Mouse (Mus musculus) small intestine, adult 10 weeks (tissue): Measurements from ENCODE around the gene Ndufa3. TPM values are rescaled to one million over a fixed set of nuclear protein-coding genes. Genes with fewer than 3 reads are reported as not detected.

ENCODE experiments used
- polyA plus RNA-seq: library from polyadenylated mRNA; stranded (reverse); fragments of 350-450 nt; fragmentation: Illumina TruSeq; extraction: RNeasy Lipid Tissue Mini Kit (QIAGEN cat#74804); gene quantifications from one replicate; pipeline ENCODE4 v1.2.3, GENCODE M21; 2014; ENCODE audit warnings: low replicate concordance

The Ndufa3 gene
- 9.0 TPM for polyA plus RNA-seq

DNA sequence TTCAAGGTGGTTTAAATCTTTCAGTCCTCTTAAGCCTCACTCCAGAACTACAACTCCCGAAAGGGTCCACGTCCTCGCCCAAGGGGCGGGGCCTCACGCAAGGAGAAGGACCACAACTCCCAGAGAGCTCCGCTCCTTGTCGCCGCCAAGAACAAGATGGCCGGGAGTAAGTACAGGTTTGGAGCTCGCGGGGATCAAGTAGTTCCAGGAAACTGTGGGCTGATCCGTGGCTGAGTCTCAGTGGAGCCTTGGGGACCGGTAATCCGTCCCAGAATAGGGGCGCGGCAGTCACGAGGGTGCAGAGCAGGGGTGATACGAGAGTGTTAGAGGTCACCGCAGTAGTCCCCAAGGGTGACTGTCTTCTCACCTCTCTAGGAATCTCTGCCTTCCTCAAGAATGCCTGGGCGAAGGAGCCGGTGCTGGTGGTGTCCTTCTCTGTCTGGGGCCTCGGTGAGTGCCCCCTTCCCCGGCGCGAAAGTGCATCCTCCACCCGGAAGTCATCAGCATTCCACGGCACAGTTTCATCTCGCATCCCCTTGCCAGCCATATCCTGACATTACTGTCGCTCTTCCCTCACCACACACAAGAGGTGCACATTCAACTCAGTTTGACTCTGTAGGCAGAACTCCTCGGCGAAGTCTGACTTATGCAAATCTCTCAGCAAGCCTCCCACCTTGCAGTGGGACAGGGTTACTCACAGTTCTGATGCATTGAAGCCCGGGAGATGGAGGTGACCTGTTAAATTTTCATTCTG lies at the start of gene Ndufa3:
TSS of gene Ndufa3 (plus strand) at position 132 of the 754 bp plus-strand sequence.

GRCm38 (mm10) chr7:3616057-3616388 lies 1.1 kb upstream of the Ndufa3 start, which contains the start of gene Oscar:
TSS of gene Oscar (minus strand) at chr7:3616157.

GRCm38 (mm10) chr7:3629543-3630477 lies 12.6 kb downstream of the Ndufa3 start, which contains the start of the genes Tfpt and Prpf31:
TSS of gene Tfpt (minus strand) at chr7:3629929.
TSS of gene Prpf31 (plus strand) at chr7:3629985.

DNA sequence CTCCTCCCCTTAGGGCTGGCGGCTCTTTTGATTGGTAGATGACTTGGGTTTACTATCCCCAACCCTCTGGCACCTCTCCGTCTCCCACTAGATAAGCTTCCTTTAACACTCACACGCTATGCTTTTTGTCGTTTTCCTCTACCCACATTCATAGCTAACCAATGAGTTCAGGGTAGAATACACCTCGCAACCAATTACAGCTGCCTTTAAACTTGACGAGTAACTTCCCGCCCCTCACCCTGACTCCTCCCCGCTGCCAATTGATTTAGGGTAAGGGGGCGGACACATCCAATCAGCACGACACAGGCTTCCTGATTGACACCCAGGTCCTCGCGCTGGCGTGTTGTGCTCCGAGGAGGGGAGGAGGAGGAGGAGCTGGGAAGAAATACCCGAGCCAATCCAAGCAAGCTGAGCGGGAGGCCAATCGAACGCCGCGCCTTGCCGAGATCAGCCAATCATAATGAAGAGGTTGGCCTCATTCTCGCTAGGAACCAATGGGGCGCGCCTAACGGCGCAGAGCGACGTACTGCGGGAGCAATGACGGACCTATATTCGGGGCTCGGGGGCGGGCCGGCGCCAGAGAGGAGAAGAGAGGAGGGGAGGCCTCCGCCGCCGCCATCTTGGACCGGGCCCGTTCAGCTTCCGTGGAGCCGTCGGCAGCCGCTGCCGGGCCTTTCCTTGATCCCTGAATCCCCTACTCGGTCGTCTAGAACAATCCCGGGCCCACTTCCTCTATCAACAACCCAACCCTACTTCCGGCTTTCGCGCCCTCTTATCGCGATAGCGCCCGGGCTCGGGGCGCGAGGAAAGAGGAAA lies 27.7 kb downstream of the Ndufa3 start, which contains the start of gene Cnot3:
TSS of gene Cnot3 (plus strand) at position 597 of the 816 bp plus-strand sequence.

DNA sequence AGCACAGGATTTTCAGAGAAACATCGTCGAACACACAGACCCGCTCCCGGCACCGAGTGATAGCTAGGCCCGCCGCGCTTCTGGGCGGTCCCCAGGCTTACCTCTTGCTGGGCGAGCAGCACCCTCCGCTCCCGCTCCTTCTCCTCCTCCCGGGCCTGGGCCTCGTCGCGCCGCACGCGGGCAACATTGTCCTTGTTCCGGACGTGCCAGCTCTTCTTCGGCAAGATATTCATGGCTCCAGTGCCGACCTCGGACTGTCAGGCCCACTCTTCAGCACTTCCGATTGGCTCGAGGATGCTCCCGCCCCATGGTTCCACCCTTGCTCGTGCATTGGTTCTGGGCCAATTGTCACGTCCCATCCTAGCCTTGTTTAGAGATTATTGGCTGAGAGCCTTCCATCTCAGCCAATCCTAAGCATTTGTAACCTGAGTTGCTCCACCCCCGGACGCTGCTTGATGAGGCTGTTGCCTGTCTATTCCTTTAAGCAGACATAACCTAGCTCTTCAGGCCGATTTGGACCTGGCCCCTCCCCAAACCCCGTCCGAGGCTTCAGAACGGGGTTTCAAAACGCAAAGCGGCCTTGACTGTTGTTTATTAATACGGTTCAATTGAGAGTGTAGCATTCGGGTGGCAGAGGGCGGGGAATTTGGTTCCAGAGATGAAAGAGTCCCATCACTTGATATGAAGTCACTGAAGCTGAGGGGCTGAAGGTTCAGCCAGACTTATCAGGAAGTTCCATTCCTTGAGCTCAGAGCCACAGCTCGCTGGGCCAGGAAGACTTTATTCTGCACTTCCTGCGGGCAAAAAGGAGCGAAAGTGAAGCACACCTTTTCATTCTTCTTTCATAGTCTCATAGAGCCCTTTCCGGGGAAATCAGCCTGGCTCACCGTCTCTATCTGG lies 48.3 kb downstream of the Ndufa3 start, which contains the start of gene Leng1:
TSS of gene Leng1 (minus strand) at position 626 of the 900 bp plus-strand sequence.

Other genes with a start within 250 kb of the Ndufa3 start
- not detected for gene Cacng8, start 226.7 kb upstream of the Ndufa3 start, polyA plus RNA-seq
- not detected for gene Cacng6, start 193.2 kb upstream of the Ndufa3 start, polyA plus RNA-seq
- gene Tarm1, start 114.7 kb upstream of the Ndufa3 start, polyA plus RNA-seq = not detected
- not detected for gene Oscar, start 1.2 kb upstream of the Ndufa3 start, polyA plus RNA-seq
- not detected for gene Tfpt, start 12.6 kb downstream of the Ndufa3 start, polyA plus RNA-seq
- 9.5 TPM for gene Prpf31, start 12.6 kb downstream of the Ndufa3 start, polyA plus RNA-seq
- 6.9 TPM for gene Cnot3, start 27.9 kb downstream of the Ndufa3 start, polyA plus RNA-seq
- 5.8 TPM for gene Leng1, start 48.5 kb downstream of the Ndufa3 start, polyA plus RNA-seq
- 95.7 TPM for gene Tmc4, start 60.2 kb downstream of the Ndufa3 start, polyA plus RNA-seq
- gene Tsen34, start 75.5 kb downstream of the Ndufa3 start, polyA plus RNA-seq = 5.3 TPM
- gene Mboat7, start 76.2 kb downstream of the Ndufa3 start, polyA plus RNA-seq = 42.7 TPM
- 14.3 TPM for gene Rps9, start 86.6 kb downstream of the Ndufa3 start, polyA plus RNA-seq
- 4.3 TPM for gene Pirb, start 103.0 kb downstream of the Ndufa3 start, polyA plus RNA-seq
- gene Gm15448, start 208.3 kb downstream of the Ndufa3 start, polyA plus RNA-seq = not detected
- 2.0 TPM for gene Pira2, start 227.7 kb downstream of the Ndufa3 start, polyA plus RNA-seq